Mouse (Mus musculus) spleen, adult 2 months (tissue): Measurements from ENCODE around the gene Lamc3.

ENCODE experiments used
- CTCF ChIP-seq: fragments of 200-500 bp; IDR thresholded peaks from 2 replicates; pipeline ENCODE4 v1.5.1; 2011; ENCODE audit warnings: mild to moderate bottlenecking, inconsistent platforms; ENCODE audit not compliant: insufficient read depth, insufficient read length, insufficient replicate concordance; ENCODE audit errors: extremely low read depth
- POLR2A ChIP-seq: fragments of 200-500 bp; IDR thresholded peaks from 2 replicates; pipeline ENCODE4 v1.6.1; 2011; ENCODE audit warnings: low read depth, low read length, inconsistent platforms

- TF ChIP-seq CTCF (no peak), POLR2A (no peak)
These were observed 87.8 kb downstream of the Lamc3 start for GRCm38 (mm10) chr2:31974809-31975371.
